Mouse (Mus musculus): ENCODE results near the gene Gabrr3.

Gene Gabrr3

GRCm38 (mm10) chr16:59469846-59470245 lies 62.7 kb downstream of the Gabrr3 start:
- DNase-seq (ENCODE audit: extremely low spot score, low spot score) = no peak

GRCm38 (mm10) chr16:59471637-59472278 lies 64.6 kb downstream of the Gabrr3 start, which contains the start of gene Riox2:
Gene Riox2, plus strand, starts transcription at chr16:59471775.
- DNase-seq (ENCODE audit: extremely low spot score, low spot score) = peak; percentile 88

- DNase-seq (ENCODE audit: extremely low spot score, low spot score) = no peak
Measured at GRCm38 (mm10) chr16:59472546-59472945, 65.4 kb downstream of the Gabrr3 start.

GRCm38 (mm10) chr16:59474788-59475187 lies 67.7 kb downstream of the Gabrr3 start:
- peak; percentile 53 for DNase-seq (ENCODE audit: extremely low spot score, low spot score)

DNA sequence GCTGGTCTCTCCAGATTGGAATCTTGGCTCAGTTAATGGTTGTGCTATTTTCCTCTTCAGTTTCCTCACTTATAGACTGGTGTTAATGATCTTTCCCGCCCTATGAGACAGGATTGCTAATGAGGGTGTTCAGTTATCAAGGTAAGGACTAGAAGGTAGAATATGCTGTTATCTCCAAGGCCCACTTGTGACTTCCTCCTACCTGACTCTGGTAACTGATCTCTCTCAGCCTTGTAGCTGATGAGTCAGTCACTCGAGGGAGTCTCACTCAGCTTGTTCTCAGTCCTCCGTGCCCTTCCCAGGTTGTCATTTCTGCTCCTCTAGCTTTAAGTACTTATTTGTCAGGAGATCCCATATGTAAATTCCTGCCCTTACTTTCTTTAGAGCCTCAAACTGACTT lies 70.8 kb downstream of the Gabrr3 start:
- DNase-seq (ENCODE audit: extremely low spot score, low spot score) = no peak

- no peak for DNase-seq (ENCODE audit: extremely low spot score, low spot score)
Measured at GRCm38 (mm10) chr16:59487239-59487638, 80.1 kb downstream of the Gabrr3 start.

- DNase-seq (ENCODE audit: extremely low spot score, low spot score) = no peak
Measured at GRCm38 (mm10) chr16:59487975-59488548, 80.9 kb downstream of the Gabrr3 start.

GRCm38 (mm10) chr16:59493199-59493598 lies 86.1 kb downstream of the Gabrr3 start:
- no peak for DNase-seq (ENCODE audit: extremely low spot score, low spot score)

GRCm38 (mm10) chr16:59497947-59498346 lies 90.8 kb downstream of the Gabrr3 start:
- no peak for DNase-seq (ENCODE audit: extremely low spot score, low spot score)

- DNase-seq (ENCODE audit: extremely low spot score, low spot score) = no peak
Measured at GRCm38 (mm10) chr16:59499180-59499579, 92.0 kb downstream of the Gabrr3 start.

- DNase-seq (ENCODE audit: extremely low spot score, low spot score) = no peak
Measured at GRCm38 (mm10) chr16:59509830-59510229, 102.7 kb downstream of the Gabrr3 start.

Measured in neural tube, embryonic 10.5 days (tissue).